Mouse (Mus musculus): ENCODE measurements around the gene Omd. TPM values are rescaled to one million over a fixed set of nuclear protein-coding genes. Genes with fewer than 3 reads are reported as not detected.

The Omd gene
- total RNA-seq, 2 experiments from 2014 or later: 5.6 to 6.3 TPM

DNA sequence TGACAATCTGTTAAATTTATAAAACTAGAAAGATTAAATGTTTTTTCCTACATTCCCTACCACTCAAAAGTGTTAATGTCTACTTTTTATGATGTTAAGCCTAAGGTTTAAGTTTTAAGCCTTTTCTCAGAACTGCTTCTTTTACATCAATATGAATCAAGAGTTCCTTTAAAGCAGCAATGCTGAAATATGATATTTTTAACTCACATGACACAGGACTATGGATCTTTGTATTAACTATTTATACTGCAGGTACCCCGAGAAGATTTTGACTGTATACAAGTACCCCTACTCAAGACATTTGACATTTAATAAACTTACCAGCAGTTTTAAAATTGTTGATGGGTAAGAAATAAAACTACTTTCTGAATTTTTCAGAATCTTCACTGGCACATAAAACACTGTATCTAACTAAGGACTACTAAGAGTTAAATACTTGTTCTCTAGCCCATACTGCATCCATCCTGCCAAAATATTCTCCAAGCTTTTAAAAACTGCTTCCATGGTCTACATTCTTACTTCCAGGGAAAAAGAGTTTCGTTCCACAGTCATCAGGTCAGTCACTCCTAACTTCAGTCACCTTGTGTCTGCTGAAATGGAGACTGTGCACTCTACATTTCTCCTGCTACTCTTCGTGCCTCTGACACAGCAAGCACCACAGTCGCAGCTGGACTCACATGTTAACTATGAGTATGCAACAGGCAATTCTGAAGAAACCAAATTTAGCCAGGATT, 26.5 kb downstream of the Omd start:
- no peak for DNase-seq (ENCODE audit: low spot score in 2 of 2)

DNA sequence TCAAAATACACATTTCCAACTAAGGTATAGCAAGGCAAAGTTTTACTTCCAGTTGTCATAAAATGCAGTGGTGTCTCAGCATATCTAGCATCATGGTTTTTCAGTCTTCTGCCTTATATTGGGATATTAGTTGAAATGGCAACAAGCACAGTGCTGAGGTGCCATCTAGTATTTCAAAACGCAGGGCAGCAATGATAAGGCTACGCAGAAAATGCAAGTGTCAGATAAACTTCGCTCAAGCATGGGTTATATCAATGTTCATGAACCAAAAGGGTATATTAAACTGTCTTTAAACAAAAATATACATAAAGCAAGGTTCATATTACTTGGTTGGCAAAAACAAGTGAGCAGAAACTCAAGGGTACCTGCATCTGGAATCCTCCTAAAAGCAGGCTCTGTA, 34.8 kb downstream of the Omd start:
- DNase-seq (ENCODE audit: low spot score in 2 of 2): no peak

DNA sequence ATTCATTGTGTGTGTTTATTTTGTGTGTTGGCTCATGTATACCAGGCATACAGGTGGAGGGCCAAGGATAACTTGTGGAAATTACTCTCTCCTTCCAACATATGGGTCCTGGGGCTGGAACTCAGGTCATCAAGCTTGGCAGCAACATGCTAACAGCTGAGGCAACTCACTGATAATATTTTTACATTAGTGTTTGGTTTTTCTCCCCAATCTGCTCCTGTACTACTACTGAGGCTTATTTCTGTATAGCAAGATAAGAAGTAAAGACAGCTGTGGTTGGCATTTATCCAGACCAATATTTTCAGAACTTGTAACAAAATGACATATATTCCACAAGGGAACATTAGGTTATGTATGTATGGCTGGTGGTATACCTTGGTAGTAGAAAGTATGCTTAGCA, 36.1 kb downstream of the Omd start:
- DNase-seq (ENCODE audit: low spot score in 2 of 2): no peak

DNA sequence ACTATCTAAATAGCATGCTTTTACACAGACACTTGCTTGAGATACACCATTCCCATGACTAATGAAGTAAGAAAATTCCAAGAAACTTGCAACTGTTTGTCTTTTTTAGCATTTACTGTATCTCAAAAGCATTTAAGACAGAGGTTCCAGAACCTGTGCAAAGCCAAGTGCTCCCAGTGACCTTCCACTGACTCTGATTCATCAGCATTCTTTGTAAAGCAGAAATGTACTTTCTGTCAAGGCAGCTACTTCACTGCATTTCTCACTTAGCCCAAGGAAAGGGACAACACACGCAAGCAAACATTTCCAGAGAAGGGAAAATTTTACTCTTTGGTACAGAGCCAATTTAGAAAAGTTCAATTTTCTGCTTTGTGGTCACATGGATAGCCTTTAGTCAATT, 41.0 kb downstream of the Omd start:
- no peak for DNase-seq (ENCODE audit: low spot score in 2 of 2)

DNA sequence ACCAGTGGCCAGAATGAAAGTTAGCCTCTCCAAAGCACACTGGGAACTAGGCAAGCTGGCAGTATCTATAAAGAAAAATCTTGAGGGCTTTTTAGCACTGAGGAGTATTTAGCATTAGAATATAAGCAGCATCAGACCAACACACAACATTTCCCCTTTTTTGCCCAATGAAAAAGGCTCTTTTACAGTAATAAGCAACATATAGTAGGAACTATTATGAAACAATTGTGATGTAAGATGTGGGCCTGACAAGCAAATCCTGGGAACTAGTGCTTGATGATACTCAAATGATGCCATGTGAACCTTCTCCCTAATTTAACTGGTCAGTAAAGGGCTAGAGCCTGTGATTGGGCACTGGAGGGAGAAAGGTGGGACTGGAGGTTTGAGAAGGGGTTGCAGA, 45.9 kb downstream of the Omd start:
- no peak for DNase-seq (ENCODE audit: low spot score in 2 of 2)

DNA sequence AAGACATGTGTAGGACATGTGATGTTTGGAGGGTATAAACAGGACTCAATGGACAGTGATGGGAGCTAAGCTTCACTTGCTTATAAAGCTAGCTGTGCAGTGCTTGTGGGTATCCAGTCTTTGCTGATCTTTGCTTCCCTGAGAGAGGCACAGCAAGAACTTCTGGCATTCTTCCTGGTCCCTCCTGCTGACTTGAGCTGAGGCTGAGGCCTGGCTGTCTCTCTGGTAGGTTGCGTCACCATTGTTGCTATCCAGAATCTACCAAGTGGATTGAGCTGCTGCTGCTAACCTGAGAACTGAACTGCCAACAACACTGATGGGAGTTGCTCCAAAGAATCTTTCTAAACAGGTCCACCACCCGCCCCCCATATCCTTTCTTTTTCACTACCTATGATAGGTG, 46.8 kb downstream of the Omd start:
- DNase-seq (ENCODE audit: low spot score in 2 of 2): no peak

DNA sequence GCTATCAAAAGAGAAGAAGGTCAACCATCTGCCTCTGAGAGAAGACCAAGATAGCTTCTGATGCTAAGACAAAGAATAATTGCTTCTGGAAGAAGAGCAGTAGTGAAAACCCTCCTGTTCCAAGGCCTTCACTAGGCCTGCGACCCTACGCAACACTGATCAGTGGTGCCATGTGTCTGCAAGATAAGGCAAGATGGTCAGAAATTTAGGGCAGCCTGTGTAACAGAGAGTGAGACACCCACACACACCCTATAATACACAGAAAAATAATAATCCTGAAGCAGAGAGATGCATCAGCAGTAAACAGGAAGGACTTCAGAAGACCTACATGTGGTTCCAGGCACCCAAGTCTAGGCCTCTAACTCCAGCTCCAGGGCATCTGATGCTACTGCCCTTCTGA, 57.7 kb downstream of the Omd start:
- DNase-seq (ENCODE audit: low spot score in 2 of 2): no peak

Other genes with a start within 250 kb of the Omd start
- gene Bicd2, start 240.9 kb upstream of the Omd start, total RNA-seq (2021): 10 to 100 TPM; 45.7 to 51.4 TPM
- 10 to 100 TPM; 35.9 to 44.8 TPM for gene Ippk, start 161.2 kb upstream of the Omd start, total RNA-seq (2021)
- gene Tes3-ps, start 89.1 kb upstream of the Omd start, total RNA-seq (2021): 1 to 10 TPM; 1.0 to 1.1 TPM
- 1 to 10 TPM; 6.2 to 8.9 TPM for gene Ecm2, start 77.7 kb upstream of the Omd start, total RNA-seq (2021)
- 1 to 10 TPM; 2.8 to 7.6 TPM for gene Aspn, start 38.0 kb upstream of the Omd start, total RNA-seq (2021)
- gene Ogn, start 25.6 kb downstream of the Omd start, total RNA-seq (2021): 10 to 100 TPM; 48.1 to 62.8 TPM
- 1 to 10 TPM in 1 of 2 experiments, under 1 TPM in 1; 0.38 to 1.2 TPM for gene Cenpp, start 70.3 kb downstream of the Omd start, total RNA-seq (2021)
- gene Nol8, start 70.6 kb downstream of the Omd start, total RNA-seq (2021): 10 to 100 TPM; 22.0 to 24.7 TPM
- 10 to 100 TPM; 66.3 to 80.6 TPM for gene Iars, start 99.6 kb downstream of the Omd start, total RNA-seq (2021)
- not detected for gene Gm30302, start 216.5 kb downstream of the Omd start, total RNA-seq (2021)